Mouse (Mus musculus): ENCODE data around the gene Megf11. TPM values are rescaled to one million over a fixed set of nuclear protein-coding genes. Genes with fewer than 3 reads are reported as not detected.
A peak's percentile ranks its signal among the peaks of the same experiment; 100 is the strongest.

Megf11 gene
- polyA plus RNA-seq, 1 experiment from 2014 or later, result 0.99 TPM

- H3K4me1 ChIP-seq, result 0 out of 2 replicates have a peak, but pooled peaks cover 9% of the 10 kb centered on the region
- 66% methylated on average over 8 of the region's 8 CpGs for WGBS
- H3K27ac ChIP-seq, result no peak overlapping the region
- no peaks in the 10 kb centered on the region for H3K9me3 ChIP-seq
- no peak for DNase-seq (ENCODE audit: extremely low spot score, low spot score)
- H3K36me3 ChIP-seq (replicated peaks), result no peaks in the 10 kb centered on the region
- H3K27me3 ChIP-seq (ENCODE audit: poor library complexity, severe bottlenecking), result 0 out of 2 replicates have a peak, but pooled peaks cover 8% of the 10 kb centered on the region
- H3K4me3 ChIP-seq, result no peak overlapping the region
These were observed 16.7 kb downstream of the Megf11 start for GRCm38 (mm10) chr9:64402141-64402540.

- no peak overlapping the region for H3K4me3 ChIP-seq
- no peak overlapping the region for H3K27ac ChIP-seq
- 82% methylated on average over 2 of the region's 2 CpGs for WGBS
- no peaks in the 10 kb centered on the region for H3K9me3 ChIP-seq
- H3K27me3 ChIP-seq (ENCODE audit: poor library complexity, severe bottlenecking), result no peaks in the 10 kb centered on the region
- H3K36me3 ChIP-seq (replicated peaks), result no peaks in the 10 kb centered on the region
- H3K4me1 ChIP-seq, result peaks cover 18% of the 10 kb centered on the region; the same call in 1 of the 2 replicates
- no peak for DNase-seq (ENCODE audit: extremely low spot score, low spot score)
These were observed 21.4 kb downstream of the Megf11 start for GRCm38 (mm10) chr9:64406841-64407240.

GRCm38 (mm10) chr9:64407390-64407970, 22.1 kb downstream of the Megf11 start:
- Histone ChIP-seq H3K4me1 (peaks cover 11% of the 10 kb centered on the region; the same call in 1 of the 2 replicates), H3K27ac (no peak overlapping the region), H3K9me3 (no peaks in the 10 kb centered on the region), H3K4me3 (no peak overlapping the region), H3K36me3 (replicated peaks) (no peaks in the 10 kb centered on the region), H3K27me3 (ENCODE audit: poor library complexity, severe bottlenecking) (no peaks in the 10 kb centered on the region)
- DNase-seq (ENCODE audit: extremely low spot score, low spot score), result no peak
- WGBS, result 89% methylated on average over 7 of the region's 7 CpGs

GRCm38 (mm10) chr9:64408821-64409220, 23.4 kb downstream of the Megf11 start:
- Histone ChIP-seq H3K27me3 (ENCODE audit: poor library complexity, severe bottlenecking) (no peaks in the 10 kb centered on the region), H3K4me3 (no peak overlapping the region), H3K27ac (no peak overlapping the region), H3K4me1 (peaks cover 11% of the 10 kb centered on the region; the same call in 1 of the 2 replicates), H3K36me3 (replicated peaks) (no peaks in the 10 kb centered on the region), H3K9me3 (no peaks in the 10 kb centered on the region)
- 72% methylated on average over 8 of the region's 8 CpGs for WGBS
- DNase-seq (ENCODE audit: extremely low spot score, low spot score), result no peak

- WGBS, result 78% methylated on average over 3 of the region's 3 CpGs
- H3K4me3 ChIP-seq, result no peak overlapping the region
- no peak overlapping the region for H3K27ac ChIP-seq
- H3K36me3 ChIP-seq (replicated peaks), result no peaks in the 10 kb centered on the region
- no peaks in the 10 kb centered on the region for H3K27me3 ChIP-seq (ENCODE audit: poor library complexity, severe bottlenecking)
- DNase-seq (ENCODE audit: extremely low spot score, low spot score), result no peak
- H3K4me1 ChIP-seq, result no peaks in the 10 kb centered on the region
- H3K9me3 ChIP-seq, result no peaks in the 10 kb centered on the region
These were observed 35.0 kb downstream of the Megf11 start for GRCm38 (mm10) chr9:64420471-64420870.

- Histone ChIP-seq H3K4me1 (no peaks in the 10 kb centered on the region), H3K27me3 (ENCODE audit: poor library complexity, severe bottlenecking) (no peaks in the 10 kb centered on the region), H3K27ac (no peak overlapping the region), H3K9me3 (no peaks in the 10 kb centered on the region), H3K4me3 (no peak overlapping the region), H3K36me3 (replicated peaks) (no peaks in the 10 kb centered on the region)
- no peak for DNase-seq (ENCODE audit: extremely low spot score, low spot score)
- WGBS, result 88% methylated on average over 8 of the region's 8 CpGs
These were observed 36.7 kb downstream of the Megf11 start for GRCm38 (mm10) chr9:64421986-64422616.

- Histone ChIP-seq H3K4me1 (no peaks in the 10 kb centered on the region), H3K4me3 (no peak overlapping the region), H3K36me3 (replicated peaks) (no peaks in the 10 kb centered on the region), H3K9me3 (no peaks in the 10 kb centered on the region), H3K27me3 (ENCODE audit: poor library complexity, severe bottlenecking) (no peaks in the 10 kb centered on the region), H3K27ac (no peak overlapping the region)
- DNase-seq (ENCODE audit: extremely low spot score, low spot score), result no peak
- WGBS, result 97% methylated on average over 1 of the region's 1 CpGs
These were observed 38.5 kb downstream of the Megf11 start for GRCm38 (mm10) chr9:64423912-64424311.

GRCm38 (mm10) chr9:64436121-64436520, 50.7 kb downstream of the Megf11 start:
- Histone ChIP-seq H3K27me3 (ENCODE audit: poor library complexity, severe bottlenecking) (no peaks in the 10 kb centered on the region; the same call in 1 of the 2 replicates), H3K4me3 (no peak overlapping the region), H3K36me3 (replicated peaks) (no peaks in the 10 kb centered on the region), H3K4me1 (no peaks in the 10 kb centered on the region), H3K9me3 (no peaks in the 10 kb centered on the region), H3K27ac (no peak overlapping the region)
- no peak for DNase-seq (ENCODE audit: extremely low spot score, low spot score)
- 71% methylated on average over 2 of the region's 2 CpGs for WGBS

GRCm38 (mm10) chr9:64440101-64440500, 54.7 kb downstream of the Megf11 start:
- Histone ChIP-seq H3K27me3 (ENCODE audit: poor library complexity, severe bottlenecking) (no peaks in the 10 kb centered on the region; the same call in 1 of the 2 replicates), H3K9me3 (no peaks in the 10 kb centered on the region), H3K27ac (no peak overlapping the region), H3K4me1 (0 out of 2 replicates have a peak, but pooled peaks cover 3% of the 10 kb centered on the region), H3K4me3 (no peak overlapping the region), H3K36me3 (replicated peaks) (no peaks in the 10 kb centered on the region)
- WGBS, result 84% methylated on average over 7 of the region's 7 CpGs
- DNase-seq (ENCODE audit: extremely low spot score, low spot score), result no peak

GRCm38 (mm10) chr9:64445981-64446380, 60.6 kb downstream of the Megf11 start:
- H3K36me3 ChIP-seq (replicated peaks), result no peaks in the 10 kb centered on the region
- no peak overlapping the region for H3K4me3 ChIP-seq
- DNase-seq (ENCODE audit: extremely low spot score, low spot score), result no peak
- H3K4me1 ChIP-seq, result peaks cover 28% of the 10 kb centered on the region
- peaks cover 4% of the 10 kb centered on the region; the same call in 1 of the 2 replicates for H3K27me3 ChIP-seq (ENCODE audit: poor library complexity, severe bottlenecking)
- H3K27ac ChIP-seq, result no peak overlapping the region
- H3K9me3 ChIP-seq, result no peaks in the 10 kb centered on the region
- 94% methylated on average over 1 of the region's 1 CpGs for WGBS

- no peak overlapping the region for H3K4me3 ChIP-seq
- H3K27me3 ChIP-seq (ENCODE audit: poor library complexity, severe bottlenecking), result peaks cover 4% of the 10 kb centered on the region; the same call in 1 of the 2 replicates
- no peaks in the 10 kb centered on the region for H3K36me3 ChIP-seq (replicated peaks)
- no peaks in the 10 kb centered on the region for H3K9me3 ChIP-seq
- WGBS, result 32% methylated on average over 6 of the region's 6 CpGs
- DNase-seq (ENCODE audit: extremely low spot score, low spot score), result no peak
- peak overlapping the region; percentile 45 for H3K27ac ChIP-seq
- peaks cover 28% of the 10 kb centered on the region for H3K4me1 ChIP-seq
These were observed 61.6 kb downstream of the Megf11 start for GRCm38 (mm10) chr9:64447070-64447469.

GRCm38 (mm10) chr9:64447522-64447921, 62.1 kb downstream of the Megf11 start:
- peaks cover 28% of the 10 kb centered on the region for H3K4me1 ChIP-seq
- peaks cover 4% of the 10 kb centered on the region; the same call in 1 of the 2 replicates for H3K27me3 ChIP-seq (ENCODE audit: poor library complexity, severe bottlenecking)
- no peaks in the 10 kb centered on the region for H3K9me3 ChIP-seq
- H3K4me3 ChIP-seq, result no peak overlapping the region
- no peak for DNase-seq (ENCODE audit: extremely low spot score, low spot score)
- H3K36me3 ChIP-seq (replicated peaks), result no peaks in the 10 kb centered on the region
- WGBS, result 53% methylated on average over 6 of the region's 6 CpGs
- peak overlapping the region; percentile 51 for H3K27ac ChIP-seq

- H3K36me3 ChIP-seq (replicated peaks), result no peaks in the 10 kb centered on the region
- no peak for DNase-seq (ENCODE audit: extremely low spot score, low spot score)
- no peak overlapping the region for H3K4me3 ChIP-seq
- peaks cover 21% of the 10 kb centered on the region for H3K27me3 ChIP-seq (ENCODE audit: poor library complexity, severe bottlenecking)
- H3K27ac ChIP-seq, result no peak overlapping the region
- H3K4me1 ChIP-seq, result peaks cover 33% of the 10 kb centered on the region
- no peaks in the 10 kb centered on the region for H3K9me3 ChIP-seq
- 86% methylated on average over 5 of the region's 5 CpGs for WGBS
These were observed 67.3 kb downstream of the Megf11 start for GRCm38 (mm10) chr9:64452769-64453168.
